Mouse (Mus musculus) left cerebral cortex, postnatal 36 days (tissue): ENCODE data around the gene AI837181. TPM values are rescaled to one million over a fixed set of nuclear protein-coding genes. Genes with fewer than 3 reads are reported as not detected.

Experiments used
- DNase-seq, 2 experiments: peaks; one replicate each; pipeline ENCODE4 v3.0.0; 2021 to 2022; ENCODE audit warnings: low spot score in 2 of 2, mixed read lengths in 1 of 2
- intact Hi-C: fragments of 180-260 bp; cut with DNase I; formaldehyde crosslinking; loops from one replicate; pipeline ENCODE4 v1.15.1; 2025
- total RNA-seq, 2 experiments: library from RNA; stranded (reverse); gene quantifications; 2 replicates each; pipeline ENCODE4 v1.2.3; 2021

Gene AI837181
- total RNA-seq, 2 experiments from 2014 or later: 70.2 to 78.3 TPM

DNA sequence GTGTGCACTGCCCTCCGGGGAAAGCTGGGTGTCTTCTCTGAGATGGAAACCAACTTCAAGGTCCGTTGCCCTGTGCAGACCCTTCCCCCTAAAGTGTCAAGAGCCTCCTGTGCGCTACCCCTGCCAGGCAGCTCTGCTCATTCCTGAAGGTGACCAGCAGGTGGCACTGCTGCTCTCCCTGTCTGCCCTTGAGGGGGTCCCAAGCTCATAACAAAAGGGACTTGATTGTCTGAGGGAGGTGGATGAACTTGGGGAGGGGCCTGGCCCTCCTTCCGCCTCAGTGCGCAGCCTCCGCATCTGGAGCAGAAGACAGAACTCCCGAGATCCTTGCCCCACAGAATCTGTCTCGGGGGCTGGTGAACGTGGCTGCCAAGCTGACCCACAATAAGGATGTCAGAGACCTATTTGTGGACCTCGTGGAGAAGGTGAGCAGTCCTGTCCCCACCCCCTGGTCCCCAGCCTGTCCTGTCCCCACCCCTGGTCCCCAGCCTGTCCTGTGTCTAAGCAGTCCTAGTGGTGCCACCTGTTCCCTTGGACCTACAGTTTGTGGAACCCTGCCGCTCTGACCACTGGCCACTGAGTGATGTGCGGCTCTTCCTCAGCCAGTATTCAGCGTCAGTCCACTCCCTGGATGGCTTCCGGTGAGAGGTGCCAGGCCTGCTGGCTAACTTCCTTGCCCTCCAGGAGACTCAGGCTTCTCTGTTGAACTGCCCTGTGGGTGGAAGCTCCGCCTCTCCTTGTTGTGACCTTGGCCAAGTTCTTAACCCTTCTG is 39.0 kb downstream of the AI837181 start:
- intact Hi-C loops: loop anchor here (1.0 kb wide), 1 partner anchor 24 kb away; the partner anchor contains the start of gene Mus81
- no peak for DNase-seq

- intact Hi-C loops: no loop called here
- no peak for DNase-seq
Observed at GRCm38 (mm10) chr19:5465037-5465436, 40.1 kb downstream of the AI837181 start.

DNA sequence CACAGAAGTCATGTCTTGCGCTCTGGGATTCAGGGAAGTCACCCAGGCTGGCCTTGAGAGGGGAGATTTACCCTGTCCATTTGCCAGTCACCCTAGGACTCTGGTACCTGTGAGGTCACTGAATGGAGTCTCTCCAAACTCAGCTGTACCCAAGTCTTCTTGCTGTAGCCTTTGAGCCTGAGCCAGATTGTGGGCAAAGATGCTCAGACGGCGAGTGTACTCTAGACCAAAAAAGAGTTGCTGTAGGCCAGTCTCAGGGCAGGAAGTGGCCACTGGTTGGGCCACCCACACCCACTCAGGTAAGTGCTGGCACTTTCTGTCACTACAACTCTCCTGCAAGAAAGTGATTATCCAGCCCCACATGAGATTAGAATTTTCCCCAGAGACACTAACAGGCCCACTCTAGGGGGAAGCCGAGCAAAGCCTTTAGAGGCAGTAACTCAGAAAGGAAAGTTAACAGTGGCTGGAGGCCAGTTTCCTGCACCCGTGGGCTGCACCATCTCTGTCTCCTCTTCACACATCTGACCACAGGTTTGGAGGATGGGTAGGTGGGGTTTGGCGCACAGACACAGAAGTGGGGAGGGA is 42.1 kb downstream of the AI837181 start:
- no peak for DNase-seq
- intact Hi-C loops: no loop called here

GRCm38 (mm10) chr19:5468374-5468773 is 43.4 kb downstream of the AI837181 start, which contains the start of gene Ctsw:
TSS of gene Ctsw (minus strand) at chr19:5468507.
- intact Hi-C loops: no loop called here
- DNase-seq: no peak

DNA sequence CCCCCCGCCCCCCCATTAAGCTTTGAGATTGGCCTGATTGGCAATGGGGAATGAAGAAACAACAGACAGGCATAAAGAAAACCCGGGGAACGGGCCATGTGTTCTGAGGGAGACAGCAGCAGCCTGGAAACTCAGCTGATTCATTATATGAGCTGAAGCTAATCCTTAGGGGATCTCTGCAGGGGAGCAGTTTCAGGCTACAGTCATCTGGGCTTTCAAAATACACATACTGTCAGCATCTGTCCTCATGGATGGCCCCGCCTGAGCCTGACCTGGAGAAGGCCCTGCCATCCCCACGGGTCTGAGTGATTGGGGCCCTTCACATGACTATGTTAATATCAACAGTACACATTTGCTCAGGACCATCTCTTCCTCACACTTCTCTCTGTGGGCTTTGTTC is 46.9 kb downstream of the AI837181 start:
- DNase-seq: no peak
- intact Hi-C loops: no loop called here

GRCm38 (mm10) chr19:5472857-5473256 is 47.9 kb downstream of the AI837181 start:
- intact Hi-C loops: no loop called here
- DNase-seq: no peak

DNA sequence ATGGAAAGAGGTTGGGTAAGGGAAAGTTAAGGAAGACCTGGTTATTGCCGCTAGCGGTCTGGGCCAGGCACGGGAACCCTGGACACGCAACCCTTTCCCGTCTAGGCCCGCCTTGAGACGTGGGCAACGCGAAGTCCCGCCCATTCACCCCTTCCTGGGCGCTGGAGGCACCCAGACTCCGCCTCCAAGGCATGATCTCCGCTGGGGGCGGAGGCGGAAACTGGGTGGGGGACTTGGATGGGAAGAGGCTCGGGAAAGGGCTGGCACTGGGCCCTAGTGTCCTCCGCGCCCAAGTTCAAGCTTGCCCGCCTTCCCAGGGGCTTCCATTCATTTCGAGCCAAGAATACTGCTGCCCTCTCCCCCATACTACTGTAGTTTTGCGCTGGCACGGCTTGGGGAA is 48.8 kb downstream of the AI837181 start, which contains the start of gene Efemp2:
Gene Efemp2, plus strand, starts transcription at position 235 of the 400 bp plus-strand sequence.
- DNase-seq: peak; percentile 53 to 55
- intact Hi-C loops: no loop called here

- DNase-seq: no peak
- intact Hi-C loops: no loop called here
Observed at GRCm38 (mm10) chr19:5474281-5475068, 49.5 kb downstream of the AI837181 start.

GRCm38 (mm10) chr19:5475069-5475714 is 50.2 kb downstream of the AI837181 start:
- intact Hi-C loops: no loop called here
- no peak for DNase-seq

Other genes starting within 250 kb of the AI837181 start
- gene Pacs1, start 152.0 kb upstream of the AI837181 start, total RNA-seq: 10 to 100 TPM; 62.0 to 63.1 TPM
- 100 to 1,000 TPM; 201 to 202 TPM for gene Sf3b2, start 129.7 kb upstream of the AI837181 start, total RNA-seq
- gene Gal3st3, start 126.8 kb upstream of the AI837181 start, total RNA-seq: 10 to 100 TPM; 78.9 to 87.4 TPM
- gene Catsper1, start 89.4 kb upstream of the AI837181 start, total RNA-seq: not detected
- 10 to 100 TPM; 20.8 to 35.6 TPM for gene Cst6, start 75.6 kb upstream of the AI837181 start, total RNA-seq
- gene Eif1ad, start 58.4 kb upstream of the AI837181 start, total RNA-seq: 10 to 100 TPM; 20.5 to 24.2 TPM
- 10 to 100 TPM; 74.3 to 83.3 TPM for gene Banf1, start 58.0 kb upstream of the AI837181 start, total RNA-seq
- 100 to 1,000 TPM in 1 of 2 experiments, 10 to 100 TPM in 1; 75.6 to 103 TPM for gene Sart1, start 36.4 kb upstream of the AI837181 start, total RNA-seq
- gene Tsga10ip, start 22.6 kb upstream of the AI837181 start, total RNA-seq: not detected
- gene Drap1, start 165 bp upstream of the AI837181 start, total RNA-seq: 100 to 1,000 TPM; 245 to 260 TPM
- gene Fosl1, start 22.4 kb downstream of the AI837181 start, total RNA-seq: not detected
- 10 to 100 TPM; 28.5 to 31.7 TPM for gene Ccdc85b, start 32.8 kb downstream of the AI837181 start, total RNA-seq
- gene Fibp, start 35.5 kb downstream of the AI837181 start, total RNA-seq: 10 to 100 TPM; 87.2 to 95.1 TPM
- gene Ctsw, start 43.4 kb downstream of the AI837181 start, total RNA-seq: under 1 TPM in 1 of 2 experiments, not detected in 1; 0.86 TPM
- 10 to 100 TPM; 11.2 to 16.0 TPM for gene Efemp2, start 48.8 kb downstream of the AI837181 start, total RNA-seq
- 10 to 100 TPM; 30.5 to 31.1 TPM for gene Mus81, start 63.3 kb downstream of the AI837181 start, total RNA-seq
- 1,000 to 10,000 TPM; 1,319 to 1,567 TPM for gene Cfl1, start 65.3 kb downstream of the AI837181 start, total RNA-seq
- gene 1700020D05Rik, start 78.6 kb downstream of the AI837181 start, total RNA-seq: 10 to 100 TPM in 1 of 2 experiments, 1 to 10 TPM in 1; 2.7 to 11.0 TPM
- gene Snx32, start 85.4 kb downstream of the AI837181 start, total RNA-seq: 10 to 100 TPM; 77.2 to 89.0 TPM
- gene Ovol1, start 135.5 kb downstream of the AI837181 start, total RNA-seq: not detected
- 1 to 10 TPM; 6.6 to 7.3 TPM for gene Ap5b1, start 142.9 kb downstream of the AI837181 start, total RNA-seq
- gene Rnaseh2c, start 176.7 kb downstream of the AI837181 start, total RNA-seq: 10 to 100 TPM; 73.2 to 74.8 TPM
- gene Kat5, start 185.1 kb downstream of the AI837181 start, total RNA-seq: 100 to 1,000 TPM in 1 of 2 experiments, 10 to 100 TPM in 1; 80.4 to 105 TPM
- gene Rela, start 212.3 kb downstream of the AI837181 start, total RNA-seq: 10 to 100 TPM; 18.1 to 19.8 TPM
- gene Sipa1, start 238.6 kb downstream of the AI837181 start, total RNA-seq: 10 to 100 TPM; 14.0 to 22.8 TPM